Mouse (Mus musculus): ENCODE data around the gene Nxt2.
"Not testable (repeated sequence)": the region's sequence is repeated elsewhere in the genome, so short reads cannot be mapped to it uniquely, and the experiment has no call there.

Nxt2 gene

DNA sequence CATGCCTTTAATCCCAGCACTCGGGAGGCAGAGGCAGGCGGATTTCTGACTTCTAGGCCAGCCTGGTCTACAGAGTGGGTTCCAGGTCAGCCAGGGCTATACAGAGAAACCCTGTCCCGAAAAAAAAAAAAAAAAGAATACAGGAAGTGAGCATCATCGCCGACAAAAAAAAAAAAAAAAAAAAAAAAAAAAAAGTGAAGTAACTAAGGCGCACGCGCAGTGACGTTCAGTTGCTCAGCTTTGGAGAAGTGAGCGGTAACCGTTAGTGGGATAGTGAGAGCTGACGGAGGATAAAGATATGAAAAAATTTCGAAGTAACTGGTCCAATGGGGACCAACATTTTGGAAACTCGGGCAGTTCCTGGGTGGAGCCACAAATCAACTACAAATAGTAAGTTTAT, at the start of gene Nxt2:
Gene Nxt2 (plus strand): TSS at position 229 of the 400 bp plus-strand sequence.
- DNase-seq (ENCODE audit: inconsistent age in 2 of 2, low spot score in 1 of 2) = no peak

DNA sequence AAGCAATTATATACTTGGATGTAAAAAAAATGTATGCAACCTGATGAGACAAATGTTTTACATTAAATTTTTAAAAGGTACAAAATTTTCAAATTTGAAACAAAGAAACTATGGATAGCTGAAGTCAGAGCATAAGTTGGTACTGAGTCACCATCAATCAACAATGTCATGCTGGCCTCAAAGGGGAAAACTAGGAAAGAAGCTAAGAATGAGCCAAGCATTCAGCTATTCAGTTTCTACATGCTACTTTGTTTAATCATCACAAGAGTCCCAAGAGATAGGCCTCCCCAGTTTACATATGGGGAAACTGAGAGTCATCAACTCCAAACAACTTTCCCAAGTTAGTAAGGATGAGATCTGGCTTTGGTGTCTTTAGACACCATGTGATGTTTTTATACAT, 49.6 kb upstream of the Nxt2 start:
- DNase-seq (ENCODE audit: inconsistent age in 2 of 2, low spot score in 1 of 2) = no peak

DNA sequence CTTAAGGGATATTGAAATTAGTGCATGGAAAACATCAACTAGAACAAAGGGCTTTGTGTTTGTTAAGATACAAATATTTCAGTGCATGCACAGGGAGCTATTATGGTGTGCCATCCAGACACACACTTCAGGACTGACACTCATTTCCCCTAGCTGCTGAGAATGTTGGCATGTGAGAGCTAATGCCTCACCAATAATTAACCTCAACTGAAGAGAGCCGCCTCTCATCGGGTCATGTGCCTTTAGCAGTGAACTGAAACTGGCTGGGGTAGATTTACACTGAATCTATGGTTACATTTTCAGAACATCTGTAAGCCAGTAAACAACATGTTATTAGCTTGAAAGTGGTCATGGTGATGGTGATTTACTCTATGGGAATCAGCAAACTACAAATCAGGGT, 44.5 kb upstream of the Nxt2 start:
- DNase-seq (ENCODE audit: inconsistent age in 2 of 2, low spot score in 1 of 2) = no peak

DNA sequence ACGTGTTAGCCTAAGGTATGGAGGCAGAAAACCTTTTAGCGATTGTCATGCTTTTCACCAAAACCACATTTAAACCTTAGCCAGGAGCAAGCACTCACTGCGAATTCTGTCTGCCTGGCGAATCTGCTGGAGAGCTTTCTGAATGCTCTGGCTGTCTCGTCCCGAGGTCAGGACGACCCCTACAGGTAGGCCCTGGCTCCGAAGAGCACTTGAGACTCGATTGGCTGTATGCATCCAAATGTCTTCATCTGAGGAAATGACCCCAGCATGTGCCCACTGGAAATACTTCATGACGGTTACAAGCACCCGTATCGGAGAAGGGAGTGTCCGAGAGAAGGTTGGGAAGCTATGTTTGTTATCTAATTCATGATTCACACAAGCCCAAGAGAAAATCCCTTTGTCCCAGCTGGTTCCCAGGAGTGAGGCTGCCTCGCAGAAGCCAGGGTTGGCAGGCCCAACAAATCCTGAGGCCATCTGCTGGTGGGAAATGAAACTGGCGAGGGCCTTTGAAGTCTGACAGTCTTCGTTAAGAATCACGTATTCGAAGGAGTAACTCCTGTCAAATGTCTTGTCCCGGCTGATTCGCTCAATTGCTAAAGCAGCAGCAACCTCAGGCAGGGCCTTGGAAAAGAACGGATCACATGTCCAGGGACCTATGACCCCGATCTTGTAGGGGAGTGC, 37.4 kb upstream of the Nxt2 start:
- DNase-seq (ENCODE audit: inconsistent age in 2 of 2, low spot score in 1 of 2) = peak; percentile 30 to 74

DNA sequence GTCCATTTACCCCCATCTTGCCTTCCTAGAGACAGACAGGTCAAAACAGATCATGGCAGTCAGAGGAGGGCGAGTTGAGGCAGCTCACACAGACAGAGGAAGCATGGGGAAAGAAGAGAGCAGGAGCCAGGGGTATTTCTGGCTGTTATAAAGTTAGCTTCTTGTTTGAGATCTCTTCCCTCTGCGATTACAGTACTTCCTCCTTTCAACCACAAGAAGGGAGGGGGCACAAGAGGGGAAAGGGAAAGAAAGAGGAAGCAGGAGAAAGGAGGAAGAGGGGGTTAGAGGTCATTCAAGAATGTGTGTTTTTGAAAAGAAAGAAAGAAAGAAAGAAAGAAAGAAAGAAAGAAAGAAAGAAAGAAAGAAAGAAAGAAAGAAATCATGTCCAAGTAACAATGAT, 36.2 kb upstream of the Nxt2 start:
- DNase-seq (ENCODE audit: inconsistent age in 2 of 2, low spot score in 1 of 2) = no peak

DNA sequence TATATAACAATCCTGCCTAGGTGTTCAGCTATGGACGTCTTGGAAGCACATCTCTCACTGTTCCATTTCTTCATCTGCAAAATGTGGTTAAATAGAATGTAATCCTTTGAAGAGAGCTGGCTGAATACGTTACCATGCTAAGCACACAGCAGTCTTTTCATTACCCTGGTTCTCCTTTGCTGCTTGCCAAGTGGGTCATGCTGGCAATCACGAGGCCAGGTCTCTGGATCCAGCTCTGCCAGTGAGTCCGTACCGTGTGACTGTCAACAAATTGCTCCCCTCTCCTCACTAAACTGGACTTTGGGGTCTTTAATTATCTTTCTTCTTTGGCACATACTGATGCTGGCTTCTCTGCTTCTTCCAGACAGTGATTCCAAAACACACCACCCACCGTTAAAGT, 32.1 kb upstream of the Nxt2 start:
- no peak for DNase-seq (ENCODE audit: inconsistent age in 2 of 2, low spot score in 1 of 2)

DNA sequence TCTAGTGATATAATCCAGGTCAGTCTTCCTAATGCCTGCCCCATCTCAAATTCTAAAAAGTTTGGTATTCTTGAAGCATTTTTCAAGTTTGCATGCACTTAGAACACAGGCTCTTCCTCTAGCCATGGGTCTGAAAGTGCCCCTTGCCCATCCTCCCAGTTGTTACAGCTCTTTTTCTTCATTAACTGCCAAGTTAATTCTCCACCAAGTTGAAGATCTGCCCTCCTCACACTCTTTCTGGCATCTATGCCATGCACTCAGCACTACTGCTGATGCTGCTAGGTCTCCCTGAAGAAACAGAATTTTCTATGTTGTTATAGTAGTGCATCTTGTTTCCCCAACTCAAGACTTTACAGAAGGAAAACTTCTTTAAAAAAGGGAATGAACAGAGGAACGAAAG, 31.0 kb upstream of the Nxt2 start:
- no peak for DNase-seq (ENCODE audit: inconsistent age in 2 of 2, low spot score in 1 of 2)

DNA sequence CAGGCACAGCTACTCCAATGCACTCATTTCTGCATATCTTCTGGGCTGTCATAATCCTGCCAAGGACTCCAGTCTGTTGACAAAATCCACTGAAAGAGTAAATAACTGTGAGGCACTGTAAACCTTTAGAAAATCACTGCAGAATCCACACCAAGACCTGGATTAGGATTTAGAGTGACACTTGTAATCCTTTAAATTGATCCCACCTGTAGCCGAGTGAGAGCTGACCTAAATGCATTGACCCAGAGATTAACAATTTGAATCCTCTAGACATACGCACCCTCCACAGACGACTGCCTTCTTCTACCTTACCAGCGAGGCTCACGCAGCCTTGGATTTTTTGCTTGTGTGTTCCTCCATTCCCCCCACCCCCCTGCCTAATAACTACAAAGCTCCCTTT, 29.7 kb upstream of the Nxt2 start, which contains the start of gene Gucy2f:
Gene Gucy2f (minus strand): TSS at position 101 of the 400 bp plus-strand sequence.
- no peak for DNase-seq (ENCODE audit: inconsistent age in 2 of 2, low spot score in 1 of 2)

DNA sequence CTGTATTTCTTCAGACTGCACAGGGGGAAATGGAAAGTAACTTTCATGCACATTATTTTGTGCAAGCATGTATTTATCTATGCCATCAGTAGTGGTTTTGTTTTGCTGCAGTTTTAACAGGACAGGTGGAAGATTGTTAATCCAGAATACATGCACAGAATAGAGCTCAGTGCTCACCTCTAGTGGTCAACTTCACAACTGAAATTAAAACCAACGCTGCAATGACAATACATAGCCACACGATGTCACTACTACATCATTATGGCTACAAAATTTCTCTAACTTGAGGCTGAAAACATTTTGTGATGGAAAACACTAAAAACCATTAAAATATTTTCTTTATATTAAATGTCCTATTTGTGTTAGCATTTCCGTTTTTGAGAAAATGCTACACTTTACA, 26.3 kb upstream of the Nxt2 start:
- DNase-seq (ENCODE audit: inconsistent age in 2 of 2, low spot score in 1 of 2) = peak; percentile 9 to 71

DNA sequence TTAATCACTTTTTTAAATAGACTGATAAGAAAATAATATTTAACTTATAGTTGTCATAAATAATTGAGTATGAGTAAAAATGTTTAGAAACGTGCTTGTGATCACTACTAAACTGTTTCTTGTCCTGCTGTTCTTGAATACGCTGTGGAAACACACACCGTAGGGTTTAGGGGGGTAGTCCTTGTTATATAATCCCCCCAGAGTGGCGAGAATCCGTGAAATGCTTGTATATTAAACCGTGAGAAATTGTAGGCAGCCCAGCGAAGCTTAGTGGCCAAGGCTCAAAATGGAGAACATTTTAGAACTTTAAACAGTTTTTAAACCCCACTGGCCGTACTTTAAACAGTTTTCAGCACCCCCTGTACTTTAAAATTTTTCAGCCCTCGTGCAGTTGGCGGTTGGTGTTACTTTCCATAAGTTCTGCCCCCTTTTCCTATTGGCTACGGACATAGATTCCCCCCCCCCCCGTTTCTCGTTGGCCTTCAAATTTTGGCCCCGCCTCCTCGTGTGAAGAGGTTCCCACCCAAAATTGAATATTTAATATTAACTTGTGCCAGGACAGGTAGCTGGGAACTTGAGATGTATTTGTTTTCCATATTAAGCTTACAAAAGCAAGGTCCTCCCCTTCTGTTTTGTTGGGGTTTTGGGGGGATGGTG, 956 bp downstream of the Nxt2 start:
- peak in 1 of 2 experiments; percentile 33 for DNase-seq (ENCODE audit: inconsistent age in 2 of 2, low spot score in 1 of 2)

DNA sequence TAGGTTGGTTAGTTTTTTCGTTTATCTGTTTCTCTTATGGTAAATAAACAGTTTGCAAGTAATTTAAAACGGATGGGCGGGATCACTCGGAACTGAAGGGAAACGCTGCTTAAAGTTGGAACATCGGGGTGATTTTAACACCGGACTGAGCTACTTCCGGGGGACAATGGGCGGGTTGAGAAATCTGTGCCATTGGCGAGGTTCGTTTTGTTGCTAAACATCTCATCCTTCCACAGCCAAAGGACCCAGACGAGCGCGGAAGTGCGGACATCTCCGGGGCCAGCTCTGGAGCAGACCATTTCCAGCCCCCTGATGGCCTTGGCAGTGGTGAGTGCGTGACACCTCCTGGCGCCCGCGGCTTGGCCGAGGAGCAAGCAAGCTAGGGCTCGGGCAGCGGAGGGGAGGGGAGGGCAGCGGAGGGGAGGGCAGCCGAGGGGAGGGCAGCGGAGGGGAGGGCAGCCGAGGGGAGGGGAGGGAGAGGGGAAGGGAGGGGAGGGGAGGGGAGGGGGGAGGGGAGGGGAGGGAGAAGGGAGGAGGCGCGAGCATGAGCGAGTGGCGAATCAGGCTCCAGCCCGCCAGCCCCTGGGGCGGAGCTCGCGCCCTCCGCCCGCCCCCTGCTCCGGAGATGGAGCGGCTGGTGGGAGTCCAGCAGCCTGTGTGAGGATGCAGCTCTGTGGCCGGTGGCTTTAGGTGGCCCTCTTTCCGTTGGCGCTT, 1.6 kb downstream of the Nxt2 start:
- DNase-seq (ENCODE audit: inconsistent age in 2 of 2, low spot score in 1 of 2) = peak; percentile 79 to 93

DNA sequence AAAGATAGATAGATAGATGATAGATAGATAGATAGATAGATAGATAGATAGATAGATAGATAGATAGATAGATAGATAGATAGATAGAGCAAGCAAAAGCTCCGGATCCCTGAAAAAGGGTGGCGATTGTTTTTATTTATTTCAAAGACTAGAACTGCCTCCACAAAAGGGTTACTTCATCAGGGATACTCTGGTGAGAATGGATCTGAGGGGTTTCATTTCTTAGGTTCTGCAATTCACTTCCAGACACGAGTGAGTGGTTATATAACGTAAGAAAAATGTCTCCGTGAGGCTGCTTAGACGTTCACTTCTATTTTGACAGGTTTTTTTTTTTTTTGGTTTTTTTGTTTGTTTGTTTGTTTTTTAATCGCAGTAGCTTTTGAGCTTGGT, 2.2 kb downstream of the Nxt2 start:
- no peak for DNase-seq (ENCODE audit: inconsistent age in 2 of 2, low spot score in 1 of 2)

DNA sequence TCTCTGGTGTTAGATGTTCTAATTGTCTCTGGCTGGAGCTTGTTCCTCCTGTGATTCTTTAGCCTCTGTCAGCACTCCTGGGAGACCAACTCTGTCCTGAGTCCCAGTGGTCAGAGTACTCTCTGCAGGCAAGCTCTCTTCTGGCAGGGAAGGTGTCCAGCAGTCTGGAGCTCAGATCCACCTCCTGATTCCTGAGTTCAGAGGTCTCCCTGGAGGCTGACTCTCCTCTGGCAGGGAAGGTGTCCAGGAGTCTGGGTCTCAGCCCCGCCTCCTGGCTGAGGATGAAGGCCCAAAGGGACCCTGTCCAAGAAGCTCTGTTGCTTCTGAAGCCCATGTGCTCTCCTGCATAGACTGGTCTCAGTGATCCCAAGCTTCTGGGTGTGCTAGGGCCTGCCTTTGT, 9.6 kb downstream of the Nxt2 start:
- DNase-seq (ENCODE audit: inconsistent age in 2 of 2, low spot score in 1 of 2) = not testable (repeated sequence)

DNA sequence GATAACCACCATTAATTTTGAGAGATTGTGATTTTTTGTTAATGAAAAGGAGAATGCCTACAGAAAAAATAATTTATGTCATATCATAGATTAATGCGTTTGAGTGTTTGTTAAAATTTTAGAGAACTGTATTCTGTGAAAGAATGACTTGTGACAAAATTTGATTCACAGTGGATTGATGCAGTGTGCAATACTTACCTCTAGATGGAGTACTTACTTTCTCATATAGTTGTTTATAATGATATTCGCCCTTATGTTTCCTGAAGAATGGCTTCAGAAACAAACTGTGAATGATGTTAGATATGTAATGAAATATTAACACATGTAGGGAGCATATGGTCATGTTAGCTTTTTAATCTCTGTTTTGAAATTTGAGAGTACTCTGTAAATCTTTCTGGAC, 10.5 kb downstream of the Nxt2 start:
- DNase-seq (ENCODE audit: inconsistent age in 2 of 2, low spot score in 1 of 2) = no peak

DNA sequence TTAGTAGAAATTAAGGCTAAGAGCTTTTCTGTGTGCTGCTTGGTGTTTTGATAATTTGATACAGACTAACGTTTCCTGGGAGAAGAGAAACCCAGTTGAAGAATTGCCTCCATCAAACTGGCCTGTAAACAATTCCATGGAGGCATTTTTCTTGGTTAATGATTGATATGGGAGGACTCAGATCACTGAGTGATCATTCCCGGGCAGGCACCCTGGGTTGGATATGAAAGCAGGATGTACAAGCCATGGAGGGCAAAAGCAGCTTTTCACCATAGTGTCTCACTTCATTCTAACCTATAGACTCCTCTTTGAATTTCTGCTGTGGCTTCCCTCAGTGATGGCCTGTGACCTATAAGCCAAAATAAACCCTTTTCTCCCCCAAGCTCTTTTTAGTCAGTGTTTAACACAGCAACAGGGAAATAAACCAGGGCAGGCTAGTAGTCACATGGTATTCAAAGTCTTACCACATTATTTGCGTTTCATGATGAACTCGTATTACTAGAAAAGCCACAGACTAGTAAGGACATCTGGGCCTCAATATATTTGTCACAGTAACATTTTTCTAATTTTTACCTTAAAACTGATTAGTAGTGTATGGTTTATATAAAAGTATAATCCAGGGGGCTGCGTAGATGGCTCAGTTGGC, 19.2 kb downstream of the Nxt2 start:
- DNase-seq (ENCODE audit: inconsistent age in 2 of 2, low spot score in 1 of 2) = no peak

DNA sequence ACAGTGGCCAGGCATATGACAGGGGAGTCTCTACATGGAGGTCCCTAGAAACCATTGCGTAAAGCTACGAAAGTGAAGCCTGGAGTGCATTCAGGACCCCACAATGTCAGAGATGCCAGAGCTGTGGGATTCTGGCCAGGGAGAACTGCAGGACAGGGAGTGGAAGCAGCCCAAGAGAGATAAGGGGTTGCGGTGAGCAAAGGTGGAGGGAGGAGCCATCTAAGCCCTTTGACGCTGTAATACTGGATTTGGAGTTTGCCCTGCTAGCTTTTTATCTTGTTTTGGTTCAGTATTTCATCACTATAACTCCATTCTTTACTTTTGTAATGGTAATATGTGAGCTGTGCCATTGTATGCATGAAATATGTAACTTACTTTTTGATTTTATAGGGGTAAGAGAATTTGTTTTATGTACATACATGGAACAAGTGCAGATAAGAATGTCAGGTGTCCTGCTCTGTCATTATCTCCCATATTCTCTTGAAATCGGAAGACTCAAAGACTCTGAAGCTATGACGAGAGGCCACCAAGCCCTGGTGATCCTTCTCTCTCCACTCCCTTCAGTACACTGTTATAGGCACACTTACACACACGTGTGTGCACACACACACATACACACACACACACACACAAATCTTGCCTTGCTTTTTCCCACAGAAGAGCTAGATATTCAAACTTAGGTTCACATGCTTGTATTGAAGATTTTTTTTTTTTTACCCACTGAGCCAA, 23.6 kb downstream of the Nxt2 start:
- DNase-seq (ENCODE audit: inconsistent age in 2 of 2, low spot score in 1 of 2) = no peak

DNA sequence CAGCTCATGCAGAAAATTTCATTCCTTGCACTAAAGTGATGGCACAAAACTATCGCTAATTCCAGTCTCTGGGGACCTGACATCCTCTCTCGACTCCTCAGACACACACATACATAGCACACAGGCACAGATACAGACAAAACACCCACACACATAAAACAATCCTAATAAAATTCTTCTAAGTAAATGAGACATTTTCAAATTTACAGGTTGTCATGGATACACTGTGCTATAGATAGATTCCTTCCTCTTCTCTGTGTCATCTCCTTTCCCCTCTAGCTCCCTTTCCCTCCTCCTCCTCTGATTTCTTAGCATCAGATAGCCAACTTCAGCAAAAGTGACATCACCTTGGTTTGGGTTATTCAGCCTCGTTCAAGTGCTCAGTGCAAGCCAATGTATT, 49.5 kb downstream of the Nxt2 start:
- no peak for DNase-seq (ENCODE audit: inconsistent age in 2 of 2, low spot score in 1 of 2)

DNA sequence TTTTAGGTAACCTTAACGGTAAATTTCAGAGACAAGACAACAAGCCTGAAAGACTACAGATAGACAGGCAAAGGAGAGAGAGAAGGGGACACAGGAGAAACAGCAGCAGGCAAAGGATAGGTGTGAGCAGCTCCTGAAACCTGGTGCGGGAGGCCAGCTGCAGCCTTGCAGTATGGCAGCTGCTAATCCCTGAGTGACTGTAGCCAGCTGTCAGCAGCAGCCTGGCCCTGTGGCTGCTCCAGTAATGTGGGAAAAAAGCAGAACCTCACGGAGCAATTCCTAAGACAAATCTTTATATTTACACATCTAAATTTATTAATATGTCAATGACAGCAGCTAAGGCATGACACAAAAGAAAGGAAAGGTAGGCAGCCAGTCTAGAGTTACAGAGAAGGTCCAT, 50.0 kb downstream of the Nxt2 start:
- DNase-seq (ENCODE audit: inconsistent age in 2 of 2, low spot score in 1 of 2) = no peak

DNA sequence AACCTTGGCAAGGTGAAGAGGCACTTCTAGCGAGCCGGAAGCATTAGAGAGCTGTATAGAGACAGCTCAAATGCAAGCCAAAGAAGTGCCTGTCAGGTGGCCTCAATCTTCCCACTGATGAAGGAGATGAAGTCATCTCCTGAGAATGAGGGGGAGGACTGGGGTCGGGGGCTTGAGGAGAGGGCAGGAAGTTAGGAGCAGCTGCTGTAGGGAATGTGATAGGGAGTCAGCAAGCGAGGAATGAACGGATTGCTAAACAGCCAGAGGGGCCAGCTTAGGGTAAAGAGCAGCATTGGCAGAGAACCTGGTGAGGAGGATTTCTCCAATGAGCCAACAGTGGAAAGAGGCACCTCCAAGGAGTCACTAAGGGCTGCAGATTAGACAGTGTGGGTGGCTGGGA, 59.3 kb downstream of the Nxt2 start:
- no peak for DNase-seq (ENCODE audit: inconsistent age in 2 of 2, low spot score in 1 of 2)
